Mouse (Mus musculus) MEL (cell line): Measurements from ENCODE around the gene C9.

ENCODE experiments used
- BHLHE40 ChIP-seq: IDR thresholded peaks from 2 replicates; pipeline ENCODE4 v1.6.1; 2012; ENCODE audit warnings: low read depth, mild to moderate bottlenecking, inconsistent platforms, low read length, improper control_type of control experiment, borderline replicate concordance
- CHD2 ChIP-seq: IDR thresholded peaks from 2 replicates; pipeline ENCODE4 v1.6.1; 2011; ENCODE audit warnings: low read length, improper control_type of control experiment
- CTCF ChIP-seq, 3 experiments: IDR thresholded peaks in 2 of 3; conservative IDR thresholded peaks in 1 of 3; 2 replicates each; pipeline ENCODE4 v1.5.1; 2011 to 2012; ENCODE audit warnings: low read length in 3 of 3, low read depth in 2 of 3, mild to moderate bottlenecking in 2 of 3, improper control_type of control experiment in 1 of 3, inconsistent platforms in 1 of 3, mixed read lengths in 1 of 3, moderate library complexity in 1 of 3; ENCODE audit not compliant: control insufficient read depth in 1 of 3, insufficient read depth in 1 of 3, poor library complexity in 1 of 3, severe bottlenecking in 1 of 3
- GABPA ChIP-seq: IDR thresholded peaks from 2 replicates; pipeline ENCODE4 v1.6.1; 2012; ENCODE audit warnings: low read depth, mild to moderate bottlenecking, inconsistent platforms, low read length, improper control_type of control experiment, moderate library complexity
- GATA1 ChIP-seq: IDR thresholded peaks from 2 replicates; pipeline ENCODE4 v1.6.1; 2011; ENCODE audit warnings: low read depth, low read length, improper control_type of control experiment
- MYB ChIP-seq: IDR thresholded peaks from 2 replicates; pipeline ENCODE4 v1.6.1; 2011; ENCODE audit warnings: mild to moderate bottlenecking, low read depth, low read length, improper control_type of control experiment
- MYC ChIP-seq: IDR thresholded peaks from 2 replicates; pipeline ENCODE4 v1.6.1; 2011; ENCODE audit warnings: low read depth, mild to moderate bottlenecking, low read length, improper control_type of control experiment, moderate library complexity
- POLR2A ChIP-seq, 2 experiments: IDR thresholded peaks; 2 replicates each; pipeline ENCODE4 v1.6.1; 2011 to 2012; ENCODE audit warnings: low read length in 2 of 2, mild to moderate bottlenecking in 2 of 2, control low read depth in 1 of 2, improper control_type of control experiment in 1 of 2, low read depth in 1 of 2, moderate library complexity in 1 of 2; ENCODE audit not compliant: control insufficient read depth in 1 of 2, insufficient read depth in 1 of 2, poor library complexity in 1 of 2
- POLR2AphosphoS2 ChIP-seq: IDR thresholded peaks from 2 replicates; pipeline ENCODE4 v1.6.1; 2011; ENCODE audit warnings: low read length, improper control_type of control experiment
- RCOR1 ChIP-seq: IDR thresholded peaks from 2 replicates; pipeline ENCODE4 v1.6.1; 2012; ENCODE audit warnings: low read depth, mild to moderate bottlenecking, inconsistent platforms, low read length, improper control_type of control experiment
- TCF12 ChIP-seq: IDR thresholded peaks from 2 replicates; pipeline ENCODE4 v1.6.1; 2014; ENCODE audit warnings: low read depth, mild to moderate bottlenecking, inconsistent platforms, low read length, improper control_type of control experiment, moderate library complexity
- UBTF ChIP-seq: IDR thresholded peaks from 2 replicates; pipeline ENCODE4 v1.6.1; 2012; ENCODE audit warnings: low read depth, mild to moderate bottlenecking, inconsistent platforms, low read length, improper control_type of control experiment, moderate library complexity, borderline replicate concordance; ENCODE audit not compliant: insufficient read depth
- USF1 ChIP-seq: IDR thresholded peaks from 2 replicates; pipeline ENCODE4 v1.6.1; 2014; ENCODE audit warnings: low read depth, mild to moderate bottlenecking, inconsistent platforms, low read length, improper control_type of control experiment, moderate library complexity
- ZKSCAN1 ChIP-seq: IDR thresholded peaks from 2 replicates; pipeline ENCODE4 v1.6.1; 2012; ENCODE audit warnings: low read depth, mild to moderate bottlenecking, inconsistent platforms, low read length, improper control_type of control experiment, moderate library complexity

GRCm38 (mm10) chr15:6448892-6449291 is 3.8 kb downstream of the C9 start:
- TF ChIP-seq POLR2A (IDR thresholded peaks at IDR 0.05; ENCODE audit: control insufficient read depth in 1 of 2, insufficient read depth in 1 of 2, low read depth in 1 of 2, low read length in 2 of 2, poor library complexity in 1 of 2) (no peak), TCF12 (no peak), USF1 (no peak), POLR2AphosphoS2 (no peak), RCOR1 (no peak), CTCF (IDR thresholded peaks at IDR 0.05 in 2 of 3, conservative IDR thresholded peaks at IDR 0.05 in 1 of 3; ENCODE audit: control insufficient read depth in 1 of 3, insufficient read depth in 1 of 3, low read depth in 2 of 3, low read length in 3 of 3, poor library complexity in 1 of 3, severe bottlenecking in 1 of 3) (no peak), CHD2 (no peak), ZKSCAN1 (no peak), MYB (no peak), MYC (no peak), UBTF (no peak), BHLHE40 (no peak), GABPA (no peak), GATA1 (no peak)
